Mouse (Mus musculus) embryonic fibroblast, embryonic 13.5 days (primary cell): ENCODE measurements around the gene Foxk1.

ENCODE experiments used
- CTCF ChIP-seq: IDR thresholded peaks from 2 replicates; pipeline ENCODE4 v1.5.1; 2011; ENCODE audit warnings: mild to moderate bottlenecking, control low read depth, low read length, moderate library complexity, borderline replicate concordance; ENCODE audit not compliant: insufficient read depth
- POLR2A ChIP-seq: IDR thresholded peaks from 2 replicates; pipeline ENCODE4 v1.6.1; 2011; ENCODE audit warnings: low read depth, mild to moderate bottlenecking, control low read depth, low read length, moderate library complexity

DNA sequence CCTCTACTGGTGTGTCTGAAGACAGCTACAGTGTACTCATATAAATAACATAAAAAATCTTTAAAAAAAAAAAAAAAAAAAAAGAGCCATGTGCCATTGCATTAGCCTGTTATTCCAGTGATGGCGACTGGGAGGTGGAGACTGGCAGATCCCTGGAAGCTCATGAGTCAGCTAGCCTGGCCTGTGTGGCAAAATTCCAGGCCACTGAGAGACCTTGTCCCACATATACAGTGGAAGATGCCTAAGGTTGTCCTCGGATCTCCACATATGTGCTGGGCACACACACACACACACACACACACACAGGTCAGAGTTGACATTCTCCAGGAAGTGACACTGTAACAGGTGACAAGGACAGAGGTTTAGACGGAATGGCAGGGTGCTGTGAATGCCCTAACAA, 46.2 kb upstream of the Foxk1 start:
- TF ChIP-seq CTCF: no peak
- no peak for TF ChIP-seq POLR2A
